Mouse (Mus musculus) liver, adult 2 months (tissue): ENCODE measurements around the gene Tmem109. TPM values are rescaled to one million over a fixed set of nuclear protein-coding genes. Genes with fewer than 3 reads are reported as not detected.

Experiments used
- DNase-seq: peaks from one replicate; pipeline ENCODE4 v3.0.0-alpha.2; 2011; ENCODE audit warnings: low read depth, low spot score; ENCODE audit errors: extremely low read depth
- H3K27ac ChIP-seq: fragments of 200-500 bp; replicated peaks from 2 replicates; pipeline ENCODE4 v1.5.1; 2012; ENCODE audit warnings: low read depth, mild to moderate bottlenecking, control low read depth, inconsistent platforms, low read length; ENCODE audit not compliant: insufficient read depth
- H3K27me3 ChIP-seq: fragments of 200-500 bp; 2 replicates; pipeline ENCODE4 v1.6.1; 2012; ENCODE audit warnings: mild to moderate bottlenecking, moderate library complexity, low read length, inconsistent platforms; ENCODE audit not compliant: control insufficient read depth, insufficient read depth
- H3K36me3 ChIP-seq: fragments of 200-500 bp; 2 replicates; pipeline ENCODE4 v1.6.1; 2012; ENCODE audit warnings: low read length, inconsistent platforms; ENCODE audit not compliant: control insufficient read depth, insufficient read depth
- H3K4me1 ChIP-seq: fragments of 200-500 bp; 2 replicates; pipeline ENCODE4 v1.6.1; 2011; ENCODE audit warnings: low read length; ENCODE audit not compliant: control insufficient read depth, insufficient read depth
- H3K4me3 ChIP-seq: fragments of 200-500 bp; 2 replicates; pipeline ENCODE4 v1.5.1; 2011; ENCODE audit warnings: low read depth, mild to moderate bottlenecking, control low read depth, low read length, moderate library complexity; ENCODE audit not compliant: insufficient read depth
- H3K79me2 ChIP-seq: fragments of 200-500 bp; 2 replicates; pipeline ENCODE4 v1.6.1; 2012; ENCODE audit warnings: inconsistent platforms, mild to moderate bottlenecking, low read length, moderate library complexity; ENCODE audit not compliant: control insufficient read depth, insufficient read depth
- H3K9ac ChIP-seq: fragments of 200-500 bp; 2 replicates; pipeline ENCODE4 v1.6.1; 2012; ENCODE audit warnings: low read depth, mild to moderate bottlenecking, control low read depth, inconsistent platforms, low read length
- CTCF ChIP-seq: fragments of 200-500 bp; IDR thresholded peaks from 2 replicates; pipeline ENCODE4 v1.5.1; 2011; ENCODE audit warnings: low read depth, low read length, control low read depth
- POLR2A ChIP-seq: fragments of 200-500 bp; IDR thresholded peaks from 2 replicates; pipeline ENCODE4 v1.6.1; 2011; ENCODE audit warnings: low read length, control low read depth; ENCODE audit not compliant: insufficient read depth; ENCODE audit errors: extremely low read depth
- WGBS: fragments of 180-500 bp; shearing (Covaris S2); methylation state at CpG from one replicate; pipeline ENCODE4 v1.1.7; 2018; 5-methylcytosine and 5-hydroxymethylcytosine counted together
- polyA plus RNA-seq: library from polyadenylated mRNA; depleted of rRNA; stranded (reverse); fragments of >200 nt; gene quantifications from 2 replicates; pipeline ENCODE4 v1.2.3, GENCODE M21; 2012
- total RNA-seq: library from RNA; depleted of rRNA; stranded (reverse); fragments of >200 nt; gene quantifications from 2 replicates; pipeline ENCODE4 v1.2.3, GENCODE M21; 2014

The Tmem109 gene
- total and polyA plus RNA-seq, 2 experiments, result 7.1 to 35.2 TPM

DNA sequence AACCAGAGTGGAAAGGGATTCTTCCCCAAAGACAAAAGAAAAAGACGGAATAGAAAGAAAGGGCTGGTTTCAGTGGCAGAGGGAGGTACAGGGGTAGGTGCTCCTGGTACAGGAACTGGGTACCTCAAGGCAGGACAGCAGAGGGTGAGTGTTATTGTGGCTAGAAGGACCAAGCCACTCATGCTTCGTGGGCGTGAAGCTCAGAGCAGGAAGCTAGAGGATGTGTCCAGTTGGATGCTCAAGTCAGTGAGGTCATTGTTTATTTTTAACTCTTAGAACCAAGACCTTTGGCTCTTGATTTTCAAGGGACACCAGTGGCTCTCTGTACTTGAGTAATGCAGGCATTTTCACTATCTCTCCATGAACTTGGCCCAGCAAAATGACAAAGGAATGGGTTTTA is 49.8 kb downstream of the Tmem109 start:
- H3K9ac ChIP-seq, result no peak overlapping the region
- no peak overlapping the region for H3K27ac ChIP-seq
- no peaks in the 10 kb centered on the region for H3K36me3 ChIP-seq
- H3K4me1 ChIP-seq, result no peaks in the 10 kb centered on the region
- no peak for TF ChIP-seq CTCF
- TF ChIP-seq POLR2A, result no peak
- no peaks in the 10 kb centered on the region for H3K27me3 ChIP-seq
- DNase-seq, result peak; percentile 6
- no peaks in the 10 kb centered on the region for H3K79me2 ChIP-seq
- 72% methylated on average over 3 of the region's 3 CpGs for WGBS
- no peak overlapping the region for H3K4me3 ChIP-seq

DNA sequence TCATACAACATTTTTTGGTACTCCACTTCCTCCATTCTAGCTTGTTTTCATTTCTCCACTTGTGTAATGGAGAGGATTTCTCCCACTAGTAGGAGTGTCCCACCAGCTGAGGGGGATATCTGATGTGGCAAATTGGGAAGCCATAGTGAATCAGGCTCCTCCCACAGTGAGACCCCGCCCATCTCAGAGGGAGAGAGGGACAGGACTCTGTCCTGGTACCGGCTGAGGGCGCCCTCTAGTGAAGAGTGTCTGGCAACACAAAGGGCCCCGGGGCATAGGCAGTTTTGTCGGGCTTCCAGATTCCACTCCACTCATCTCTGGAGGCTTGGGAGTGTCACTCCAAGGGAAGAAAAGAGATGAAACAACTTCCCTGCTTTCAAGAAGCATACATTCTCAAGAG is 50.4 kb downstream of the Tmem109 start:
- Histone ChIP-seq H3K27ac (no peak overlapping the region), H3K9ac (no peak overlapping the region), H3K4me3 (no peak overlapping the region), H3K79me2 (no peaks in the 10 kb centered on the region), H3K4me1 (no peaks in the 10 kb centered on the region), H3K27me3 (no peaks in the 10 kb centered on the region), H3K36me3 (no peaks in the 10 kb centered on the region)
- DNase-seq, result peak; percentile 41
- 7% methylated on average over 5 of the region's 5 CpGs for WGBS
- TF ChIP-seq POLR2A (no peak), CTCF (peak; percentile 79)

DNA sequence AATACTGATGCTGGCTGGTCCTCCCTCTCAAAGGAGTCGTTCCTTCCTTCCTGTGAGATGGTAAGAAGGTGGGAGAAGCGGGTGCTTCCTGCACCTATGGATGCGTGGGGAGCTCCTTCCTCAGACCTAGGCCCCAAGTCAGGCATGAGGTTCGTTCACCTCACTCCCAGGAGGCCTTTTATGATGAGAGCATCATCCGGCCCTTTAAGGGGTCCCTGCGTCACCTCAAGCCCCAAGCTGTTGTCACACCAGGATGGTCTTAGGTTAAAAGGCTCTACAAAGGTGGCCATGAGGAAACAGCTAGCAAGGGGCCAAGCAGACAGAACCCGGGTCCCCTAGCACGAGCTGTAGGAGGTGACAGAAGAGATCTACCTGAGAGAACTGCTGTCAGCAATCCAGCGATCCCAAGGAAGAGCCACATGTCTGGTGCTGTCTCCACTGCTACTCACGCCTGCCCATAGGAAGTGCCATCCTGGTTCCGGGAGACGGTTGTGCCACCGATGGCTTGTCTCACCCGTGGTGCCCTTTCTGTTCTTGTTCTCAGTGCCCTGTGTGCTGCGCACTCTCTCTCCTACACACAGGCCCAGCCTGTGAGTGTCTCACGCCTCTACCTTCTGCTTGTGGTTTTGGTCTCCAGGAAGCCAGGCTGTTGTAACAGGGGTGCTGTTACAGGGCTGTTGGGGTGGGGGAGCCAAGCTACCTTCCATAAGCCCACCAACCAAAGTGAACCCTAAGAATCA is 52.2 kb downstream of the Tmem109 start, which contains the start of gene Cd6:
Gene Cd6, minus strand, starts transcription at position 623 of the 740 bp plus-strand sequence.
- Histone ChIP-seq H3K4me1 (no peaks in the 10 kb centered on the region), H3K9ac (no peak within 1 kb of the TSS), H3K36me3 (no peaks in the 10 kb centered on the region), H3K4me3 (no peak within 1 kb of the TSS), H3K79me2 (no peaks in the 10 kb centered on the region), H3K27ac (no peak within 1 kb of the TSS), H3K27me3 (no peaks in the 10 kb centered on the region)
- TF ChIP-seq POLR2A, result no peak
- TF ChIP-seq CTCF, result no peak
- 88% methylated on average over 16 of the region's 16 CpGs for WGBS
- no peak for DNase-seq

DNA sequence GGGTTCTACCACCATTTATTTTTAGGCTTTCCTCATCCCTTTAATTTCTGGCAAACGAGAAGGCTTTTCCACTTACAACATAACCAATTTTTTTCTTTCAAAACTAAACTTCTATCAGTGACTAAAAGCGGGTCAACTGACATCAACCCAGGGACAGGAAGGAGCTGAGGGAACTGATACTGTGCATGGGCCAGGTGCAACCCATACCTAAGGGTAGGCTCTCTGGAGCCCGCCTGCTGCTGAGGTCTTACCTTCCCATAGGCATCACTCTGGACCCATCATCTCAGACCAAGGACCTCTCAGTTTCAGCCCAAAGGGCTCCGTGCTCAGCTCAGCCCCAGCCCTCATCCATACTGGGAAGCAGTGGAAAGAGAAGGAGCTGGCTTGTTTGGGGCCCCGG is 53.5 kb downstream of the Tmem109 start:
- 90% methylated on average over 5 of the region's 5 CpGs for WGBS
- H3K4me3 ChIP-seq, result no peak overlapping the region

DNA sequence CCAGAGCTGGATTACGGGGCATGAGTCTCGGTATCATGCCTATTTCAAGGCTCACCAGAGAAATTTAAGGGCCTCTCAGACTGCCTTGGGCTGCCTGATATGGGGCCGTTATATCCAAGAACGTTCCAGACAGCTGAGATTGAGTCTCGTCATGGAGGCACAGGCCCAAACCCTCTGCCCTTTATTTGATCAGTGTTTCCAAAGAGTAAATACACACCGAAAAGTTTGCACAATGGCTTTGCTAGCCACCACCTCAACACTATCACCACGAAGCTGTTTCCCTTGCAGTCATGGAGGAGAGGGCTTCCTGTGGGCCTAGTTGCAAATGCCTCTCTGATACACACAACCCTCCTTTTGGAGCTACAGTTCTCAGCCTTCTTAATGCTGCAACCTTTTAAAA is 57.7 kb downstream of the Tmem109 start:
- H3K27me3 ChIP-seq, result no peaks in the 10 kb centered on the region
- TF ChIP-seq POLR2A (no peak), CTCF (no peak)
- peaks cover 11% of the 10 kb centered on the region for H3K4me1 ChIP-seq
- no peak overlapping the region for H3K27ac ChIP-seq
- no peaks in the 10 kb centered on the region for H3K36me3 ChIP-seq
- peak; percentile 72 for DNase-seq
- H3K4me3 ChIP-seq, result no peak overlapping the region
- no peak overlapping the region for H3K9ac ChIP-seq
- WGBS, result 39% methylated on average over 7 of the region's 7 CpGs
- no peaks in the 10 kb centered on the region for H3K79me2 ChIP-seq

More for the DNA sequence above, 53.5 kb downstream of the Tmem109 start:
- no peak for DNase-seq
- Histone ChIP-seq H3K27me3 (no peaks in the 10 kb centered on the region), H3K79me2 (no peaks in the 10 kb centered on the region), H3K4me1 (peaks cover 3% of the 10 kb centered on the region; the same call in 1 of the 2 replicates), H3K36me3 (no peaks in the 10 kb centered on the region), H3K27ac (no peak overlapping the region), H3K9ac (no peak overlapping the region)
- TF ChIP-seq CTCF (no peak), POLR2A (no peak)

DNA sequence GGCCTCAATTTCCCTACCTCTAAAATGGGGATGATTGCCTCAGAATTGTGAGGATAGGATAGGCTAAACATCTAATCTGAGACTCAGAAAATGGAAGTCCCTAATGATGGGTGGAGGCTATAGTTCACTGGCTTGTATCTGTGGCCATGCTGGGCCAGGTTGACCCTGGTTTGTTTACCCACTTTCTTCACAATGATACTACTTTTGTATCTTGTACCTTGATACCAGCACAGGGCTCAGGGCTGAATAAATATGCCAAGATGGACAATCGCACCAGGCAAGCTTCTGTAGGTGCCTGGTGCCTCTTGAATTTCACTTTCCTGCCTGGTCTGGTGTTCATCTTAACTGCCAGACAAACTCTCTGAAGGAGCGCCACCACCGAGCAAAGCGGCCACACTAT is 59.3 kb downstream of the Tmem109 start:
- Histone ChIP-seq H3K27me3 (no peaks in the 10 kb centered on the region), H3K4me1 (peaks cover 11% of the 10 kb centered on the region), H3K27ac (0 out of 2 replicates have a peak overlapping the region, but pooled peaks have one; percentile 6), H3K36me3 (no peaks in the 10 kb centered on the region), H3K79me2 (no peaks in the 10 kb centered on the region), H3K4me3 (no peak overlapping the region), H3K9ac (no peak overlapping the region)
- peak; percentile 81 for DNase-seq
- TF ChIP-seq POLR2A (no peak), CTCF (no peak)
- 76% methylated on average over 4 of the region's 4 CpGs for WGBS
